Mouse (Mus musculus): ENCODE results near the gene Aak1. TPM values are rescaled to one million over a fixed set of nuclear protein-coding genes. Genes with fewer than 3 reads are reported as not detected.

Aak1 gene
- polyA plus RNA-seq, 1 experiment: 11.5 TPM

GRCm38 (mm10) chr6:86955741-86956140 is 106.4 kb downstream of the Aak1 start:
- Histone ChIP-seq H3K4me3 (no peak overlapping the region), H3K36me3 (ENCODE audit: control insufficient read depth, insufficient read depth) (peaks cover 22% of the 10 kb centered on the region), H3K4me2 (ENCODE audit: low read depth) (no peak overlapping the region), H3K27me3 (ENCODE audit: control insufficient read depth, insufficient read depth, insufficient read length) (no peaks in the 10 kb centered on the region), H3ac (ENCODE audit: control insufficient read depth, insufficient read length) (no peak overlapping the region), H3K79me2 (ENCODE audit: control insufficient read depth, insufficient read depth) (no peaks in the 10 kb centered on the region)
- no peak for TF ChIP-seq CEBPB (IDR thresholded peaks at IDR 0.05; ENCODE audit: insufficient read depth, poor library complexity, severe bottlenecking)
- TF ChIP-seq POLR2A (IDR thresholded peaks at IDR 0.05; ENCODE audit: insufficient read length, low read depth): no peak
- TF ChIP-seq SRF (IDR thresholded peaks at IDR 0.05; ENCODE audit: control insufficient read depth, insufficient read length, low read depth): no peak
- TF ChIP-seq TCF12 (IDR thresholded peaks at IDR 0.05; ENCODE audit: insufficient read depth, poor library complexity, severe bottlenecking): no peak
- no peak for TF ChIP-seq E2F4 (IDR thresholded peaks at IDR 0.05; ENCODE audit: insufficient read depth)
- no peak for TF ChIP-seq MYOD1 (IDR thresholded peaks at IDR 0.05; ENCODE audit: control insufficient read depth in 1 of 3, insufficient read length in 2 of 3, low read depth in 2 of 3)
- no peak for TF ChIP-seq MYOG (IDR thresholded peaks at IDR 0.05; ENCODE audit: control insufficient read depth in 1 of 3, insufficient read depth in 1 of 3, insufficient read length in 2 of 3, low read depth in 2 of 3)
- TF ChIP-seq TCF3 (IDR thresholded peaks at IDR 0.05; ENCODE audit: insufficient read length, low read depth): no peak
- TF ChIP-seq USF1 (IDR thresholded peaks at IDR 0.05; ENCODE audit: low read depth): no peak
- no peak for TF ChIP-seq REST (IDR thresholded peaks at IDR 0.05; ENCODE audit: insufficient read depth, insufficient read length)
- no peak for TF ChIP-seq POLR2AphosphoS2 (IDR thresholded peaks at IDR 0.05; ENCODE audit: insufficient read length, low read depth)
- no peak for TF ChIP-seq MAX (IDR thresholded peaks at IDR 0.05; ENCODE audit: low read depth)

- Histone ChIP-seq H3K4me3 (no peak overlapping the region), H3K79me2 (ENCODE audit: control insufficient read depth, insufficient read depth) (no peaks in the 10 kb centered on the region), H3K36me3 (ENCODE audit: control insufficient read depth, insufficient read depth) (peaks cover 21% of the 10 kb centered on the region), H3K27me3 (ENCODE audit: control insufficient read depth, insufficient read depth, insufficient read length) (no peaks in the 10 kb centered on the region), H3ac (ENCODE audit: control insufficient read depth, insufficient read length) (no peak overlapping the region), H3K4me2 (ENCODE audit: low read depth) (no peak overlapping the region)
- TF ChIP-seq POLR2A (IDR thresholded peaks at IDR 0.05; ENCODE audit: insufficient read length, low read depth): no peak
- no peak for TF ChIP-seq E2F4 (IDR thresholded peaks at IDR 0.05; ENCODE audit: insufficient read depth)
- TF ChIP-seq MAX (IDR thresholded peaks at IDR 0.05; ENCODE audit: low read depth): no peak
- TF ChIP-seq MYOG (IDR thresholded peaks at IDR 0.05; ENCODE audit: control insufficient read depth in 1 of 3, insufficient read depth in 1 of 3, insufficient read length in 2 of 3, low read depth in 2 of 3): peak in 1 of 3 experiments; percentile 23
- no peak for TF ChIP-seq MYOD1 (IDR thresholded peaks at IDR 0.05; ENCODE audit: control insufficient read depth in 1 of 3, insufficient read length in 2 of 3, low read depth in 2 of 3)
- no peak for TF ChIP-seq SRF (IDR thresholded peaks at IDR 0.05; ENCODE audit: control insufficient read depth, insufficient read length, low read depth)
- TF ChIP-seq POLR2AphosphoS2 (IDR thresholded peaks at IDR 0.05; ENCODE audit: insufficient read length, low read depth): no peak
- no peak for TF ChIP-seq CEBPB (IDR thresholded peaks at IDR 0.05; ENCODE audit: insufficient read depth, poor library complexity, severe bottlenecking)
- no peak for TF ChIP-seq USF1 (IDR thresholded peaks at IDR 0.05; ENCODE audit: low read depth)
These were observed 106.9 kb downstream of the Aak1 start for GRCm38 (mm10) chr6:86956206-86956605.

GRCm38 (mm10) chr6:86959006-86959405 is 109.7 kb downstream of the Aak1 start:
- H3ac ChIP-seq (ENCODE audit: control insufficient read depth, insufficient read length): no peak overlapping the region
- H3K4me2 ChIP-seq (ENCODE audit: low read depth): no peak overlapping the region
- no peaks in the 10 kb centered on the region for H3K79me2 ChIP-seq (ENCODE audit: control insufficient read depth, insufficient read depth)
- no peaks in the 10 kb centered on the region for H3K27me3 ChIP-seq (ENCODE audit: control insufficient read depth, insufficient read depth, insufficient read length)
- no peak overlapping the region for H3K4me3 ChIP-seq
- peaks cover 25% of the 10 kb centered on the region for H3K36me3 ChIP-seq (ENCODE audit: control insufficient read depth, insufficient read depth)
- TF ChIP-seq CEBPB (IDR thresholded peaks at IDR 0.05; ENCODE audit: insufficient read depth, poor library complexity, severe bottlenecking) (no peak), POLR2A (IDR thresholded peaks at IDR 0.05; ENCODE audit: insufficient read length, low read depth) (no peak), MYOD1 (IDR thresholded peaks at IDR 0.05; ENCODE audit: control insufficient read depth in 1 of 3, insufficient read length in 2 of 3, low read depth in 2 of 3) (peak in 2 of 3 experiments; percentile 57 to 58), TCF3 (IDR thresholded peaks at IDR 0.05; ENCODE audit: insufficient read length, low read depth) (peak; percentile 32), MYOG (IDR thresholded peaks at IDR 0.05; ENCODE audit: control insufficient read depth in 1 of 3, insufficient read depth in 1 of 3, insufficient read length in 2 of 3, low read depth in 2 of 3) (peak in 2 of 3 experiments; percentile 81 to 82), TCF12 (IDR thresholded peaks at IDR 0.05; ENCODE audit: insufficient read depth, poor library complexity, severe bottlenecking) (no peak), POLR2AphosphoS2 (IDR thresholded peaks at IDR 0.05; ENCODE audit: insufficient read length, low read depth) (no peak), SRF (IDR thresholded peaks at IDR 0.05; ENCODE audit: control insufficient read depth, insufficient read length, low read depth) (no peak), USF1 (IDR thresholded peaks at IDR 0.05; ENCODE audit: low read depth) (no peak), MAX (IDR thresholded peaks at IDR 0.05; ENCODE audit: low read depth) (no peak), REST (IDR thresholded peaks at IDR 0.05; ENCODE audit: insufficient read depth, insufficient read length) (no peak)

DNA sequence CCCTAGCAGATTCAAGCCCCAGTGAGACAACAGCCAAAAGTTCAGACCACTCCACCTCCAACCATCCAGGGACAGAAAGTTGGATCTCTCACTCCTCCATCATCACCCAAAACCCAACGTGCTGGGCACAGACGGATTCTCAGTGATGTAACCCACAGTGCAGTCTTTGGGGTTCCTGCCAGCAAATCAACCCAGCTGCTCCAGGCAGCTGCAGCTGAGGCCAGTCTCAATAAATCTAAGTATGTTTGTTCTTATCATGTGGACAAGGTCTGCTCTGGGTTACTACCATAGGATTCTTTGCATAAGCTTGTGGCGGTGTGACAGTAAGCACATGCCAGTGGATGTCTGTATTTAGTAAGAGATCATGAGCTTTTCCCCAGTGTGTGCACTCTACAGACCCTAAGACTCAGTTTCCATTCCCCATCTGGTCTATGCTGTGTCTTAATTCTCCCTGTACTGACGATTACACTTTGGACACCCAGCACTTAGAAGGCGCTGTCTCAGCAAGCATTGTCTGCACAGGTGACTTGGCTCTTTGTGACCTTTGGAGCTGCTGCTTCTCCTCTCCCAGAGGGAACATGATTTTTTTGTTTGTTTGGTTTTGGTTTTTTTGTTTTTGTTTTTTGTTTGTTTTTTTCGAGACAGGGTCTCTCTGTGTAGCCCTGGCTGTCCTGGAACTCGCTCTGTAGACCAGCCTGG is 114.8 kb downstream of the Aak1 start:
- no peaks in the 10 kb centered on the region for H3K27me3 ChIP-seq (ENCODE audit: control insufficient read depth, insufficient read depth, insufficient read length)

More for the DNA sequence above, 114.8 kb downstream of the Aak1 start:
- no peak overlapping the region for H3K4me3 ChIP-seq
- peaks cover 37% of the 10 kb centered on the region for H3K36me3 ChIP-seq (ENCODE audit: control insufficient read depth, insufficient read depth)
- TF ChIP-seq TCF12 (IDR thresholded peaks at IDR 0.05; ENCODE audit: insufficient read depth, poor library complexity, severe bottlenecking): peak; percentile 64
- TF ChIP-seq POLR2A (IDR thresholded peaks at IDR 0.05; ENCODE audit: insufficient read length, low read depth): no peak
- TF ChIP-seq E2F4 (IDR thresholded peaks at IDR 0.05; ENCODE audit: insufficient read depth): no peak
- TF ChIP-seq MAX (IDR thresholded peaks at IDR 0.05; ENCODE audit: low read depth): no peak
- TF ChIP-seq MYOG (IDR thresholded peaks at IDR 0.05; ENCODE audit: control insufficient read depth in 1 of 3, insufficient read depth in 1 of 3, insufficient read length in 2 of 3, low read depth in 2 of 3): peak; percentile 34 to 95 (median 88)
- TF ChIP-seq POLR2AphosphoS2 (IDR thresholded peaks at IDR 0.05; ENCODE audit: insufficient read length, low read depth): no peak
- no peak for TF ChIP-seq REST (IDR thresholded peaks at IDR 0.05; ENCODE audit: insufficient read depth, insufficient read length)
- no peak for TF ChIP-seq SRF (IDR thresholded peaks at IDR 0.05; ENCODE audit: control insufficient read depth, insufficient read length, low read depth)
- peak; percentile 90 to 96 (median 95) for TF ChIP-seq MYOD1 (IDR thresholded peaks at IDR 0.05; ENCODE audit: control insufficient read depth in 1 of 3, insufficient read length in 2 of 3, low read depth in 2 of 3)
- TF ChIP-seq TCF3 (IDR thresholded peaks at IDR 0.05; ENCODE audit: insufficient read length, low read depth): peak; percentile 72
- peak; percentile 28; the same call in 1 of the 2 replicates for TF ChIP-seq CEBPB (IDR thresholded peaks at IDR 0.05; ENCODE audit: insufficient read depth, poor library complexity, severe bottlenecking)
- TF ChIP-seq USF1 (IDR thresholded peaks at IDR 0.05; ENCODE audit: low read depth): no peak
- H3K79me2 ChIP-seq (ENCODE audit: control insufficient read depth, insufficient read depth): no peaks in the 10 kb centered on the region
- no peak overlapping the region for H3ac ChIP-seq (ENCODE audit: control insufficient read depth, insufficient read length)
- peak overlapping the region; percentile 6 for H3K4me2 ChIP-seq (ENCODE audit: low read depth)
